Mouse (Mus musculus) heart, postnatal 0 days (tissue): Measurements from ENCODE around the gene Mvb12b.

Experiments used
- CTCF ChIP-seq: IDR thresholded peaks from 2 replicates; pipeline ENCODE4 v1.5.1; 2016; ENCODE audit warnings: antibody characterized with exemption, control low read depth, low read depth
- EP300 ChIP-seq: IDR thresholded peaks from 2 replicates; pipeline ENCODE4 v1.6.1; 2016; ENCODE audit warnings: antibody characterized with exemption, low read depth

- TF ChIP-seq CTCF, result no peak
- no peak for TF ChIP-seq EP300
Observed at GRCm38 (mm10) chr2:33853011-33853976, 34.5 kb downstream of the Mvb12b start.
